Comparison of ENCODE assay signal across 15 mouse cellular contexts in genomic region chr13:102945450-102945849, GRCm38 (mm10).
"Had no signal": no experiment of that assay in that cellular context is flagged by ENCODE, and none has a peak within 500 bp of the region (broad histone marks: within the 10 kb centered on the region; RNA-seq: fewer than 3 reads in every experiment).

No protein-coding gene starts in this region.

- H3K36me3 ChIP-seq: lung, embryonic 15.5 days; midbrain, embryonic 13.5 days; midbrain, embryonic 15.5 days; neural tube, embryonic 12.5 days had no signal

- H3K4me2 ChIP-seq: lung, embryonic 15.5 days; midbrain, embryonic 11.5 days; midbrain, embryonic 13.5 days; midbrain, embryonic 15.5 days; neural tube, embryonic 12.5 days had no signal

- H3K27ac ChIP-seq: lung, embryonic 15.5 days; macrophage; midbrain, embryonic 13.5 days; neural tube, embryonic 12.5 days had no signal

- H3K9ac ChIP-seq: lung, embryonic 15.5 days; midbrain, embryonic 13.5 days; midbrain, embryonic 15.5 days; neural tube, embryonic 12.5 days had no signal

- H3K27me3 ChIP-seq: lung, embryonic 15.5 days; midbrain, embryonic 13.5 days; midbrain, embryonic 15.5 days; neural tube, embryonic 12.5 days had no signal

- H3K9me3 ChIP-seq: lung, embryonic 15.5 days; megakaryocyte, embryonic 14.5 days; midbrain, embryonic 13.5 days; midbrain, embryonic 15.5 days; neural tube, embryonic 12.5 days had no signal

- H3K4me3 ChIP-seq: lung, embryonic 15.5 days; megakaryocyte, embryonic 14.5 days; midbrain, embryonic 13.5 days; midbrain, embryonic 15.5 days; neural tube, embryonic 12.5 days had no signal

- ATAC-seq: lung, postnatal 0 days; midbrain, embryonic 13.5 days had no signal

- H3K4me1 ChIP-seq: lung, embryonic 15.5 days; megakaryocyte, embryonic 14.5 days had no signal

- DNase-seq: lung, adult 2 months; lung, postnatal 14 days; lung, postnatal 36 days; right cerebral cortex, postnatal 14 days; thymus, adult 18-20 months; thymus, postnatal 14 days; thymus, postnatal 36 days had no signal
